Mouse (Mus musculus): ENCODE measurements at regions not wholly inside any gene's neighbourhood (a gene's known extent, or its start where the extent isn't known, plus 50 kb on each side); places are given as distances from the start of the nearest gene placed in this dataset.

- DNase-seq, result no peak
Observed at GRCm38 (mm10) chr11:79881812-79882211, 80.4 kb downstream of the Utp6 start.

- DNase-seq, result peak; percentile 42
Observed at GRCm38 (mm10) chr11:79878091-79878490, 84.1 kb downstream of the Utp6 start.

- peak; percentile 33 for DNase-seq
Observed at GRCm38 (mm10) chr11:79877184-79877745, 84.9 kb downstream of the Utp6 start.

GRCm38 (mm10) chr11:79871783-79872628 lies 90.2 kb downstream of the Utp6 start:
- no peak for DNase-seq

- DNase-seq, result peak; percentile 46
Observed at GRCm38 (mm10) chr11:79870189-79870588, 92.0 kb downstream of the Utp6 start.

- DNase-seq, result no peak
Observed at GRCm38 (mm10) chr11:79869009-79869408, 93.2 kb downstream of the Utp6 start.

- no peak for DNase-seq
Observed at GRCm38 (mm10) chr11:79864836-79865235, 97.4 kb downstream of the Utp6 start.

- DNase-seq, result no peak
Observed at GRCm38 (mm10) chr11:79863487-79864175, 98.6 kb downstream of the Utp6 start.

GRCm38 (mm10) chr11:79860611-79861067 lies 101.6 kb downstream of the Utp6 start:
- DNase-seq, result no peak

GRCm38 (mm10) chr11:79856376-79856775 lies 105.8 kb downstream of the Utp6 start:
- no peak for DNase-seq

- no peak for DNase-seq
Observed at GRCm38 (mm10) chr11:79849545-79849944, 112.6 kb downstream of the Utp6 start.

- no peak for DNase-seq
Observed at GRCm38 (mm10) chr11:79844436-79844835, 117.8 kb downstream of the Utp6 start.

GRCm38 (mm10) chr11:79843021-79843420 lies 119.2 kb downstream of the Utp6 start:
- no peak for DNase-seq

- no peak for DNase-seq
Observed at GRCm38 (mm10) chr11:79839973-79840372, 122.2 kb downstream of the Utp6 start.

- no peak for DNase-seq
Observed at GRCm38 (mm10) chr11:79838051-79838450, 124.1 kb downstream of the Utp6 start.

GRCm38 (mm10) chr11:79837076-79837990 lies 124.9 kb downstream of the Utp6 start:
- peak; percentile 35 for DNase-seq

GRCm38 (mm10) chr11:79835873-79836272 lies 126.3 kb downstream of the Utp6 start:
- DNase-seq, result no peak

GRCm38 (mm10) chr11:79833817-79834216 lies 128.4 kb downstream of the Utp6 start:
- no peak for DNase-seq

GRCm38 (mm10) chr11:79831591-79832320 lies 130.4 kb downstream of the Utp6 start:
- DNase-seq, result peak; percentile 40

- no peak for DNase-seq
Observed at GRCm38 (mm10) chr11:79830567-79831055, 131.6 kb downstream of the Utp6 start.

- no peak for DNase-seq
Observed at GRCm38 (mm10) chr11:79827034-79827433, 135.2 kb downstream of the Utp6 start.

Data from heart, postnatal 4 days (tissue).